Mouse (Mus musculus): ENCODE data around the gene Ruvbl1. TPM values are rescaled to one million over a fixed set of nuclear protein-coding genes. Genes with fewer than 3 reads are reported as not detected.

The Ruvbl1 gene
- polyA plus RNA-seq, 1 experiment from 2014 or later, result 63.3 TPM

- Histone ChIP-seq H3K9me3 (replicated peaks) (no peaks in the 10 kb centered on the region), H3K9ac (no peak overlapping the region), H3K4me2 (no peak overlapping the region), H3K4me1 (replicated peaks) (peaks cover 11% of the 10 kb centered on the region), H3K36me3 (no peaks in the 10 kb centered on the region), H3K27me3 (0 out of 2 replicates have a peak, but pooled peaks cover 4% of the 10 kb centered on the region), H3K27ac (no peak overlapping the region), H3K4me3 (no peak overlapping the region)
- WGBS, result 57% methylated on average over 4 of the region's 4 CpGs
- no peak for ATAC-seq (replicated peaks; ENCODE audit: insufficient number of reproducible peaks, insufficient read depth, low FRiP score, low read depth)
These were observed 17.8 kb upstream of the Ruvbl1 start for GRCm38 (mm10) chr6:88447454-88447853.

DNA sequence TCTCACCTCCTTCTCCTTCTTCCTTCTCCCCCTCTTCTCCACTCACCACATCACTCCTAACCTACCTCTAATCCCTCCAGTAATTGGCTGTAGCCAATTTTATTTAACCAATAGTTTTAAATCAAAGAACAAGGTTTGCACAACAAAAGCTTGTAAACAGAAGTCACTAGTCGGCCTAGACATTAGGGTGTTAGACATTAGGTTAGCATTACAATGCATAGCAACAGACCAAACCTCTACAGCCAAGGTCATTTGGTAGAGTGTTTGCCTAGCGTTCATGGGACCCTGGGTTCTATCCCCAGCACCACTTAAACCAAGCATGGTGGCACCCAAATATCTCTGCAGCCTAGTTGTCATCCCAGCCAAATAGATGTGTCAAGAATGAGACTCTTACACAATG lies 10.7 kb upstream of the Ruvbl1 start:
- Histone ChIP-seq H3K27me3 (0 out of 2 replicates have a peak, but pooled peaks cover 8% of the 10 kb centered on the region), H3K9me3 (replicated peaks) (no peaks in the 10 kb centered on the region), H3K9ac (no peak overlapping the region), H3K4me1 (replicated peaks) (no peaks in the 10 kb centered on the region), H3K27ac (no peak overlapping the region), H3K4me2 (no peak overlapping the region), H3K4me3 (no peak overlapping the region), H3K36me3 (no peaks in the 10 kb centered on the region)
- 60% methylated on average over 2 of the region's 2 CpGs for WGBS
- ATAC-seq (replicated peaks; ENCODE audit: insufficient number of reproducible peaks, insufficient read depth, low FRiP score, low read depth), result no peak

DNA sequence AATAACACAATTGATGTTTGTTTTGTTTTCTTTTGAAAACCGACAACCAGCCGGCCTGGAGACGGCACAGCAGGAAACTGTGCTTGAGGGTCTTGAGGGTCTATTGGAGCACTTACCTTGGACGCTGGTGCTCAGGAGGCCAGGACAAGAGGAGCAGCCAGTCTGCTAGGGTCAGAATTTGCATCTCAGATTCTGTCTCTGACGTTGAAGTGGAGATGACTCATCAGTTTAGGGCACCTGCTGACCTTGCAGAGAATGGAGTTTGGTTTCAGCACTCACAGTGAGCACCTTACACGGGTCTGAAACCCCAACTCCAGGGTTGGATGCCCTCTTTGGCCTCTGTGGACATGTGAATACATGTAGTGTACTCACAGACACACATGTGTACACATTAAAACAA lies 4.7 kb downstream of the Ruvbl1 start:
- Histone ChIP-seq H3K27ac (no peak overlapping the region), H3K9ac (no peak overlapping the region), H3K4me1 (replicated peaks) (peaks cover 20% of the 10 kb centered on the region), H3K27me3 (no peaks in the 10 kb centered on the region), H3K9me3 (replicated peaks) (no peaks in the 10 kb centered on the region), H3K4me3 (no peak overlapping the region), H3K4me2 (no peak overlapping the region), H3K36me3 (peaks cover 49% of the 10 kb centered on the region)
- WGBS, result 66% methylated on average over 6 of the region's 6 CpGs
- no peak for ATAC-seq (replicated peaks; ENCODE audit: insufficient number of reproducible peaks, insufficient read depth, low FRiP score, low read depth)

DNA sequence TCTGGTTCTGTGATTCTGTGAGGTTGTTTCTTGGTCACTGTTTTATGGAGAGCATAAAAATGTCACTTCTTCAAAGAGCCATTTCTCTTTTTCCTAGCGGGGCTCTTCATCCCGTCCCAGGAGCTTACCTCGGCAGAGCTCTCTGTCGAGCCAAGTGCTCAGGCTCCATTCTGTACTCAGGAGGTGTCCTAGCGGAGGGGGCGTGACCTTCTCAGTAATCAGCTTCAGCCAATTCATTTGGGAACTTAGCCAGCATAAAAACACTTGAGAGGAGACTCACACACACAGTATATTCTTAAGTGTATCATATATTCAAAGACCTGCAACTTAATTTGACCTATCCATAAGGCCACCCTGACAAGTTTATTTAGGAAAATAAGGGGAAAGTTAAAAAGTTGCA lies 15.2 kb downstream of the Ruvbl1 start:
- Histone ChIP-seq H3K9me3 (replicated peaks) (no peaks in the 10 kb centered on the region), H3K27me3 (no peaks in the 10 kb centered on the region), H3K4me2 (no peak overlapping the region), H3K27ac (no peak overlapping the region), H3K9ac (no peak overlapping the region), H3K4me3 (no peak overlapping the region), H3K4me1 (replicated peaks) (peaks cover 28% of the 10 kb centered on the region), H3K36me3 (peaks cover 71% of the 10 kb centered on the region)
- ATAC-seq (replicated peaks; ENCODE audit: insufficient number of reproducible peaks, insufficient read depth, low FRiP score, low read depth), result no peak
- WGBS, result 50% methylated on average over 6 of the region's 6 CpGs

GRCm38 (mm10) chr6:88483111-88483510 lies 17.9 kb downstream of the Ruvbl1 start:
- H3K36me3 ChIP-seq, result peaks cover 79% of the 10 kb centered on the region
- no peak overlapping the region for H3K4me3 ChIP-seq
- no peak overlapping the region for H3K9ac ChIP-seq
- no peak for ATAC-seq (replicated peaks; ENCODE audit: insufficient number of reproducible peaks, insufficient read depth, low FRiP score, low read depth)
- H3K4me1 ChIP-seq (replicated peaks), result peaks cover 22% of the 10 kb centered on the region
- H3K9me3 ChIP-seq (replicated peaks), result no peaks in the 10 kb centered on the region
- 53% methylated on average over 7 of the region's 7 CpGs for WGBS
- no peak overlapping the region; the same call in 1 of the 2 replicates for H3K27ac ChIP-seq
- no peaks in the 10 kb centered on the region for H3K27me3 ChIP-seq
- no peak overlapping the region for H3K4me2 ChIP-seq

DNA sequence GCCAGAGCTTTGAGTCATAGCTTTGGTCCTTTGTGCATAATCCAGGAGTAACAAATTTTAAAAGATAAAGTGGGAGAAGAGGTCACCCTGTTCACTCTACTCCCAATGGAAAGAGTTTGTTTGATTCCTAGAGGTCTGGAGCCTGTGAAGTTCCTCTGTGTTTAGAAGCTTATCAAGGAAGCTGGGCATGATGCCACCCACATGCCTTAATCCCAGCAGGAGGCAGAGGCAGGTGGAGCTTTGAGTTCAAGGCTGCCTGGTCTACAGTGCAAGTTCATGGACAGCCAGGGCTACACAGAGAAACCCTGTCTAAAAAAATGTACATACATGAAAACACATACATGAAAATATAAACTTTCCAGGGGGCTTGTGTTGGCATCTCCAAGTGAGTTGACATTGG lies 18.7 kb downstream of the Ruvbl1 start:
- H3K4me1 ChIP-seq (replicated peaks), result peaks cover 22% of the 10 kb centered on the region
- H3K27me3 ChIP-seq, result no peaks in the 10 kb centered on the region
- H3K4me3 ChIP-seq, result no peak overlapping the region
- H3K9ac ChIP-seq, result no peak overlapping the region
- no peak overlapping the region for H3K4me2 ChIP-seq
- ATAC-seq (replicated peaks; ENCODE audit: insufficient number of reproducible peaks, insufficient read depth, low FRiP score, low read depth), result no peak
- peaks cover 79% of the 10 kb centered on the region for H3K36me3 ChIP-seq
- no peak overlapping the region for H3K27ac ChIP-seq
- no peaks in the 10 kb centered on the region for H3K9me3 ChIP-seq (replicated peaks)

DNA sequence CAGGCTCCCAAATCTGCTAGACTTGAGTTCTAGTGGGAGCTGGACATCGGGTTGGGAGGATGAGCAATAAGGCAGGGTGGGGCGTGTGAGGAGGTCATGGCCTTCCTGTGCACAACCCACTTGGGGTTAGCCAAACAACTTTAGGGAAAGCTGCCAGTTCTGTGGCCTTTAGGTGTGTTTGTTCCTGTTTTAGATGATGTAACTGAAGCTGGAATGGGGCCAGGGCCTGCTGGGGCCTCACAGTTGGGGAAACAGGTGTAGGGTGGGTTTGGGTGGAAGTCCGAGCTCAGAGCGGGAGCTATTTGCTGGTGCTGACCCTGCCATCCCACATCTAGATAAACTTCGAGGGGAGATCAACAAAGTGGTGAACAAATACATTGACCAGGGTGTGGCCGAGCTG lies 20.2 kb downstream of the Ruvbl1 start:
- peaks cover 69% of the 10 kb centered on the region for H3K36me3 ChIP-seq
- ATAC-seq (replicated peaks; ENCODE audit: insufficient number of reproducible peaks, insufficient read depth, low FRiP score, low read depth), result no peak
- 82% methylated on average over 6 of the region's 6 CpGs for whole genome bisulfite sequencing
- no peak overlapping the region for H3K4me3 ChIP-seq
- H3K4me2 ChIP-seq, result no peak overlapping the region
- H3K4me1 ChIP-seq (replicated peaks), result peaks cover 18% of the 10 kb centered on the region
- H3K9ac ChIP-seq, result no peak overlapping the region
- H3K27ac ChIP-seq, result no peak overlapping the region
- no peaks in the 10 kb centered on the region for H3K9me3 ChIP-seq (replicated peaks)
- H3K27me3 ChIP-seq, result no peaks in the 10 kb centered on the region

DNA sequence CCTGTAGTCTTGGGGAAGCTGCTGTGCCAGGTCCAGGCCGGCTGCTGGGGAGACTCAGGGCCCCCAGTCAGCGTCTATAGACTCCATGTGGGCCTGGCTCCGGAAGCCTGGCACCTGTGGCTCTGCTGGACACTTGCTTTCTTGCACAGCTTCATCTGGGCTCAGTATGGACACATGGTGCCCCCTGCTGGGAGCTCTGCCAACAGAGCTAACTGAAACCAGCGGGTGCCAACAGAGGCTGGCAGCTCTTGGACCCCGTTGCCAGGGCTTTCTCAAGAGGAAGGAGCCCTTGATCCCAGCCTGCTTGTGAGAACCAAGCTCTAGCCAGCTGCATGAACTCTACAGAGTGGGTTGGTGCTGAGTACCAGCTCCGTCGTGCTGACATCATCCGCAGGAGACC lies 21.7 kb downstream of the Ruvbl1 start:
- Histone ChIP-seq H3K27ac (no peak overlapping the region), H3K9ac (no peak overlapping the region), H3K4me1 (replicated peaks) (peaks cover 12% of the 10 kb centered on the region), H3K36me3 (peaks cover 58% of the 10 kb centered on the region; the same call in 1 of the 2 replicates), H3K27me3 (no peaks in the 10 kb centered on the region), H3K4me2 (no peak overlapping the region), H3K4me3 (no peak overlapping the region), H3K9me3 (replicated peaks) (no peaks in the 10 kb centered on the region)
- WGBS, result 81% methylated on average over 8 of the region's 8 CpGs
- no peak for ATAC-seq (replicated peaks; ENCODE audit: insufficient number of reproducible peaks, insufficient read depth, low FRiP score, low read depth)

DNA sequence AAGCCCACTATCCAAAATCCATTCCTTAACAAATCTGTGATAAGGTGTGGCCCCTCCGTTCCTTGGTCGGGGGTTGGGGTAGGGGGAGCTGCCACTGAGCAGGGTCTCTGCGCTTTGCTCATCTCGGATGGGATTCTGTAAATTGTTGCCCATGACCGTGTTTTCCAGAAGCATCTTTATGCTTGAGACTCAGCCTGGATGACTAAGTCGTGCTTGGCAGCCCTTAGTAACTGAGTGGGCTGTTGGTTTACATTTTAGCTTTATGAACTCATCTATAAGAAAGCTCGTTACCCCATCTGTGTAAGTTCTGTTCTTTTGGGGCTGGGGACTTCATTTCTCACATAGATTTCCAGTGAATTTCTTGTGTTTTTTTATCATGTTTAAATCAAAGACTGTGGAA lies 23.8 kb downstream of the Ruvbl1 start:
- Histone ChIP-seq H3K4me2 (no peak overlapping the region), H3K4me3 (no peak overlapping the region), H3K9me3 (replicated peaks) (no peaks in the 10 kb centered on the region), H3K4me1 (replicated peaks) (no peaks in the 10 kb centered on the region), H3K9ac (no peak overlapping the region), H3K27me3 (no peaks in the 10 kb centered on the region), H3K36me3 (peaks cover 51% of the 10 kb centered on the region), H3K27ac (no peak overlapping the region)
- 83% methylated on average over 7 of the region's 7 CpGs for WGBS
- ATAC-seq (replicated peaks; ENCODE audit: insufficient number of reproducible peaks, insufficient read depth, low FRiP score, low read depth), result no peak

DNA sequence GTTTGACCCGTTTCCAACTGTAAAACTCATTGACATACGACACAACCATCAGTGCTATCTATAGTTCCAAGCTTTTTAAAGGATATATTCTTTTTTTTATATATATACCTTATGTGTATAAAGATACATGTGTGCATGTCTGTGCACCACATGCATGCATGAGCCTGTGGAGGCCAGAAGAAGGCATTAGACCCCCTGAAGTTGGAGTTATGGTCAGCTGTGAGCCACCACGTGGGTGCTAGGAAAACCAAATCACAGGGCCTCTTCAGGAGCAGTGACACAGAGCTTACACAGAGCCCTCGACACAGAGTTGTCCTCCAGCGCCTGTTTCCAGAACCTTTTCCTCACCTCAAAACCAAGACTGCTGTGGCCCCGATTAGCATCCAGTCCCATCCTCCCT lies 24.6 kb downstream of the Ruvbl1 start:
- no peak overlapping the region for H3K4me3 ChIP-seq
- H3K9me3 ChIP-seq (replicated peaks), result no peaks in the 10 kb centered on the region
- 83% methylated on average over 6 of the region's 6 CpGs for WGBS
- H3K27ac ChIP-seq, result no peak overlapping the region
- H3K4me1 ChIP-seq (replicated peaks), result no peaks in the 10 kb centered on the region
- no peaks in the 10 kb centered on the region for H3K27me3 ChIP-seq
- no peak overlapping the region for H3K4me2 ChIP-seq
- no peak overlapping the region for H3K9ac ChIP-seq
- peaks cover 43% of the 10 kb centered on the region for H3K36me3 ChIP-seq
- ATAC-seq (replicated peaks; ENCODE audit: insufficient number of reproducible peaks, insufficient read depth, low FRiP score, low read depth), result no peak

DNA sequence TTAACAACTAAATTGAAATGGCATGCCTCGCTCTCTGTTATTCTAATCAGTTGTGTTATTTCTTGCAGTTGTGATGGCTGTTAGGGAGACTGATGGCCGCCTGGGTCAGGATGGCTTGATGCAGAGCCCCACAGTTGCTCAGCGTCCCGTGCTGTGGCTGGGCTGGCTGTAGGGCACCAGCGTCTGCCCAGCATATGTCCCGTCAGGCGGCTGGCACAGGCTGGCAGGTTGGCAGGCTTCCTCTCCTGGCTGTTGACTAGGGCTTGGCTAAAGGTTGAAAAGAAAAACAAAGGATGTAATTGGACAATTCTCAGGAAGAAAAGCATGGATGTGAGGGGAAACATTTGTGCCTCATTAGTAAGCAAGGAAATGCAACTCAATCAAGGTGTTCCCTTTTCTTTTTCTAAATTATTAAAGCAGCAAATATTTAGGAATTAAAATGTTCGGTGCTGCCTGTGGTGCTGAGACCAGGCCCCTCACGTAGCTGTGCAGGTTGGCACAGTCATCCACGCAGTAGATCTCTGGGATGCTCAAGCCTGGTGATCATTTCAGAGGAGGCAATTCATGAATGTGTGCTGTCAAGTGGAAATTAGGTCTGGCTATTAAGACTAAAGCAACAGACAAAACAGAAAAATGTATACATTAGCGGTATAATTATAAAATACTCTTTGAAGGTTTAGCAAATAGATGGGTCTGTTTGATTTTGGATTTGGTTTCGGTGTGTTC lies 25.6 kb downstream of the Ruvbl1 start:
- Histone ChIP-seq H3K4me3 (no peak overlapping the region), H3K4me1 (replicated peaks) (no peaks in the 10 kb centered on the region), H3K4me2 (no peak overlapping the region), H3K36me3 (peaks cover 35% of the 10 kb centered on the region), H3K27me3 (no peaks in the 10 kb centered on the region), H3K9me3 (replicated peaks) (no peaks in the 10 kb centered on the region), H3K27ac (no peak overlapping the region), H3K9ac (no peak overlapping the region)
- no peak; the same call in 1 of the 2 replicates for ATAC-seq (replicated peaks; ENCODE audit: insufficient number of reproducible peaks, insufficient read depth, low FRiP score, low read depth)
- 88% methylated on average over 12 of the region's 12 CpGs for WGBS

- Histone ChIP-seq H3K9ac (no peak overlapping the region), H3K9me3 (replicated peaks) (no peaks in the 10 kb centered on the region), H3K27me3 (no peaks in the 10 kb centered on the region), H3K4me2 (no peak overlapping the region), H3K36me3 (peaks cover 34% of the 10 kb centered on the region), H3K27ac (no peak overlapping the region), H3K4me1 (replicated peaks) (no peaks in the 10 kb centered on the region), H3K4me3 (no peak overlapping the region)
- no peak for ATAC-seq (replicated peaks; ENCODE audit: insufficient number of reproducible peaks, insufficient read depth, low FRiP score, low read depth)
- WGBS, result 80% methylated on average over 6 of the region's 6 CpGs
These were observed 28.5 kb downstream of the Ruvbl1 start for GRCm38 (mm10) chr6:88493712-88494111.
